Mouse (Mus musculus) thymus, adult 2 months (tissue): Measurements from ENCODE around the gene Htra2.

ENCODE experiments used
- CTCF ChIP-seq: fragments of 200-500 bp; IDR thresholded peaks from 2 replicates; pipeline ENCODE4 v1.5.1; 2012; ENCODE audit warnings: mild to moderate bottlenecking, control low read depth, low read length, moderate library complexity, borderline replicate concordance; ENCODE audit not compliant: control insufficient read depth, poor library complexity, insufficient read depth; ENCODE audit errors: extremely low read depth
- POLR2A ChIP-seq: fragments of 200-500 bp; IDR thresholded peaks from 2 replicates; pipeline ENCODE4 v1.6.1; 2012; ENCODE audit warnings: mild to moderate bottlenecking, low read length, control low read depth, moderate library complexity; ENCODE audit not compliant: control insufficient read depth, poor library complexity, insufficient read depth; ENCODE audit errors: extremely low read depth

GRCm38 (mm10) chr6:83025221-83025620 is 29.9 kb downstream of the Htra2 start:
- TF ChIP-seq CTCF (no peak), POLR2A (no peak)
